Mouse (Mus musculus) frontal cortex, postnatal 25 days (tissue): Measurements from ENCODE around the gene Blzf1.
A peak's percentile ranks its signal among the peaks of the same experiment; 100 is the strongest.

Experiments
- DNase-seq, 2 experiments: peaks; one replicate each; pipeline ENCODE4 v3.0.0; 2022; ENCODE audit warnings: low spot score in 2 of 2

Gene Blzf1

GRCm38 (mm10) chr1:164294071-164294470 is 13.2 kb downstream of the Blzf1 start:
- no peak for DNase-seq

- no peak for DNase-seq
These were observed 15.2 kb downstream of the Blzf1 start for GRCm38 (mm10) chr1:164292040-164292439.

GRCm38 (mm10) chr1:164287406-164287805 is 19.9 kb downstream of the Blzf1 start:
- no peak for DNase-seq

- no peak for DNase-seq
These were observed 23.3 kb downstream of the Blzf1 start for GRCm38 (mm10) chr1:164284007-164284406.

- no peak for DNase-seq
These were observed 28.0 kb downstream of the Blzf1 start for GRCm38 (mm10) chr1:164279332-164279731.

GRCm38 (mm10) chr1:164276552-164276951 is 30.7 kb downstream of the Blzf1 start:
- no peak for DNase-seq

- DNase-seq = peak; percentile 88 to 91
These were observed 31.8 kb downstream of the Blzf1 start, which contains the start of gene Ccdc181 for GRCm38 (mm10) chr1:164275455-164275954. TSS of gene Ccdc181 (plus strand) at chr1:164275585.

- no peak for DNase-seq
These were observed 33.6 kb downstream of the Blzf1 start for GRCm38 (mm10) chr1:164273659-164274058.

- DNase-seq = no peak
These were observed 36.3 kb downstream of the Blzf1 start for GRCm38 (mm10) chr1:164270941-164271340.

GRCm38 (mm10) chr1:164261553-164261952 is 45.7 kb downstream of the Blzf1 start:
- DNase-seq = no peak

GRCm38 (mm10) chr1:164260171-164261028 is 46.9 kb downstream of the Blzf1 start:
- DNase-seq = no peak

GRCm38 (mm10) chr1:164254836-164255235 is 52.5 kb downstream of the Blzf1 start:
- DNase-seq = no peak

GRCm38 (mm10) chr1:164252551-164252950 is 54.7 kb downstream of the Blzf1 start:
- no peak for DNase-seq

- no peak for DNase-seq
These were observed 55.9 kb downstream of the Blzf1 start for GRCm38 (mm10) chr1:164251438-164251837.

- no peak for DNase-seq
These were observed 56.7 kb downstream of the Blzf1 start for GRCm38 (mm10) chr1:164250391-164251150.

GRCm38 (mm10) chr1:164249332-164249711 is 58.0 kb downstream of the Blzf1 start:
- peak in 1 of 2 experiments; percentile 18 for DNase-seq

GRCm38 (mm10) chr1:164248465-164249331 is 58.6 kb downstream of the Blzf1 start, which contains the start of gene Slc19a2:
TSS of gene Slc19a2 (plus strand) at chr1:164249046.
- DNase-seq = peak; percentile 91 to 95

GRCm38 (mm10) chr1:164247971-164248370 is 59.3 kb downstream of the Blzf1 start:
- no peak for DNase-seq

- DNase-seq = no peak
These were observed 59.8 kb downstream of the Blzf1 start for GRCm38 (mm10) chr1:164247442-164247841.

GRCm38 (mm10) chr1:164242809-164243208 is 64.5 kb downstream of the Blzf1 start:
- no peak for DNase-seq

- DNase-seq = no peak
These were observed 65.8 kb downstream of the Blzf1 start for GRCm38 (mm10) chr1:164241494-164241893.
